Mouse (Mus musculus): ENCODE data around the gene Arid4a.
"Not testable (repeated sequence)": the region's sequence is repeated elsewhere in the genome, so short reads cannot be mapped to it uniquely, and the experiment has no call there.

- TF ChIP-seq CTCF, POLR2A (IDR thresholded peaks at IDR 0.05; ENCODE audit: extremely low read depth, insufficient read depth, low read length): not testable (repeated sequence)
Measured at GRCm38 (mm10) chr12:71028265-71028664, 12.5 kb downstream of the Arid4a start.
